Mouse (Mus musculus): ENCODE measurements around the gene Krtap3-1. TPM values are rescaled to one million over a fixed set of nuclear protein-coding genes. Genes with fewer than 3 reads are reported as not detected.

Gene Krtap3-1
- not detected in 2 replicates for polyA plus RNA-seq (2012; rRNA removed; ENCODE audit: low replicate concordance)

DNA sequence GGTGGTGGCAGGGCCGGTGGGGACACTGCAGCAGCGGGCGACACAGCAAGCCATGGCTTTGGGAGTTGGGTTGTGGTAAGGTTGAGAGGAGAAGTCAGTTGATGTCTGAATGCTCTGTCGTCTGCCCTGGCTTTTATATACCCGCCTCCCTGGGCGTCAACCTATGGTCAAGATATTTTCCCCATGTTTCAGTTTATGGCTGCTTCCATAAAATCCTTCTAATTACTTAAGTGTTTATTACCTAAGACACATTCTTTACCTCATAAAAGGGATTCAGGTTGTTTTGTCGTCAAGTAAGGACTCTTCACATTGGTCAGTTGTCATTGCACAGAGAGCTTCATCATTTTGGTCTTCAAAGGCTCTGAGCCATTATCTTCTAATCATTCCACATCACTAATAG lies at the start of gene Krtap3-1:
Gene Krtap3-1, minus strand, starts transcription at position 101 of the 400 bp plus-strand sequence.

DNA sequence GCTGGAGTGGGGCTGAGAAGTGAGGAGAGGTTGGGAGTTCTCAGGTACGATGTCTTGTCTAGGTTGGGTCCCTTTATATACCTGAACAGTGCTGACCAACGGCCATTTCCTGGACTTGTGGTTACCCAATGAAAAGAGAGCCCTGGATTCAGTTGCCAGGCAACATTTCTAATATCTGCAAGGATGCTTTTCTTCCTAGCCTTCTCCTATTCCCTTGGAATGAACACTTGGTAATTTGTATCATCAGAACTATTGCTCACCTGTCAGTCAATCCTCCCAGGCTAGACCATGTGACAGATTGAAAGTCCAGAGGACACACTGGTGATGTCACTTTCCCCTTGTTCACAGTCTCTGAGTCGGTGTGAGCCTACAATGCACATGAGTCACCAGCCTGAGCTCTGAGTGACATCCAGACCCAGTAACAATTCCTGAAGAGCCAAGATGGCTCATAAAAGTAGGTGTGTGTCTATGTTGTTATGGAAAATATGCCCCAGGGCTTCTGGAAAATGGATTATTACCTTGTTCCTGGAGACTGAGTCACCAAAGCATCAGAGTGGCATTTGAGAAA lies 48.5 kb upstream of the Krtap3-1 start, which contains the start of gene Krtap2-4:
Gene Krtap2-4, minus strand, starts transcription at position 51 of the 568 bp plus-strand sequence.

DNA sequence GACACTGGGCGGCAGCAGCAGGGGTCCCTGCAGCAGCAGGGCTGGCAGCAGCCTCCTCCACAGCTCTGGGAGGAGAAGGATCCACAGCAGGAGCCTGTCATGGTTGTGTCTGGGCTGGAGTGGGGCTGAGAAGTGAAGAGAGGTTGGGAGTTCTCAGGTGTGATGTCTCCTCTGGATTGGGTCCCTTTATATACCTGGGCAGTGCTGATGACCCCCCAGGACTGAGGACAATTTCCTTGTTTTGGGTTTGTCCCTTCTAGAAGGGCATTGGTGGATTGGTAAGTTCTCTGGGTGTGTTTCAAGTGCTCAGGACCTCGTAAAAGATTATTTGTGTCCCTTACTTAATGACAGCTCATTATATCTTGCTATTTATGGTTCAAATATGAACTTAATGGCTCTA lies 43.7 kb upstream of the Krtap3-1 start, which contains the start of gene Gm11937:
Gene Gm11937, minus strand, starts transcription at position 101 of the 400 bp plus-strand sequence.

DNA sequence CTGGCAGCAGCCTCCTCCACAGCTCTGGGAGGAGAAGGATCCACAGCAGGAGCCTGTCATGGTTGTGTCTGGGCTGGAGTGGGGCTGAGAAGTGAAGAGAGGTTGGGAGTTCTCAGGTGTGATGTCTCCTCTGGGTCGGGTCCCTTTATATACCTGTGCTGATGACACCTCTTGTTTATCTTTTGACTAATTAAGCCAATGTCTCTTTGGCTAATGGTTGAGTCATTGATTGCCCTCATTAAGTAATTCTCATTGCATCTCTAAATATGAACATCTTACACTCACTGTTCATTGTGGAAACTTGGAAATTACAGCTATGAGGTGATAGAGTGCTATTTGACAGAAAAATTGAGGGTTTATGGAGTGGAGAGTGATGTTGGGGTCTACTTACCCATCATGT lies 36.8 kb upstream of the Krtap3-1 start, which contains the start of gene Gm11938:
Gene Gm11938, minus strand, starts transcription at position 101 of the 400 bp plus-strand sequence.

DNA sequence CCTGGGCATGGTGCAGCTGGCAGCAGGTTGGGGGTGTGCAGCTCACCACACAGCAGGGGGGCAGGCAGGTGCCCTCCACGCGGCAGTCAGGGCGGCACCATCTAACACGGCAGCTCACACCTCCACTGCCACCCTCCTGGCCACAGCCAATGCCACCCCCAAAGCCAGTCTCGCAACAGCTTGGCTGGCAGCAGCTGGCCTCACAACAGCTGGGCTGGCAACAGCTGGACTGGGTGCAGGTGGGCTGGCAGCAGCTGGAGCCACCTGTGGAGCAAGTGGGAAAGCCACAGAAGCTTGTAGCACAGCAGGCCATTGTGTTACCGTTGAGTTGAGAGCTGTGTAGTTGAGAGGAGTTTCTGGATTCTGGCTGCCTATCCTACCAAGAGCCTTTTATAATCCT lies 31.3 kb upstream of the Krtap3-1 start, which contains the start of gene Krtap9-3:
Gene Krtap9-3, minus strand, starts transcription at position 364 of the 400 bp plus-strand sequence.

DNA sequence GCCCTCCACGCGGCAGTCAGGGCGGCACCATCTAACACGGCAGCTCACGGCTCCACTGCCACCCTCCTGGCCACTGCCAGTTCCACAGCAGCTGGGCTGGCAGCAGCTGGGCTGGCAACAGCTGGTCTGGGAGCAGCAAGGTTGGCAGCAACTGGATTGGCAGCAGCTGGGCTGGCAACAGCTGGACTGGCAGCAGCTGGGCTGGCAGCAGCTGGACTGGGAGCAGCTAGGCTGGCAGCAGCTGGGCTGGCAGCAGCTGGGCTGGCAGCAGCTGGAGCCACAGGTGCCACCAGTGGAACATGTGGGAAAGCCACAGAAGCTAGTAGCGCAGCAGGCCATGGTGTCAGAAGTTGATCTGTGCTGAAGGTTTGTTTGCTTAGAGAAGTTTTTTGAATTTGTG lies 24.6 kb upstream of the Krtap3-1 start, which contains the start of gene Krtap1-3:
Gene Krtap1-3, minus strand, starts transcription at position 359 of the 400 bp plus-strand sequence.

DNA sequence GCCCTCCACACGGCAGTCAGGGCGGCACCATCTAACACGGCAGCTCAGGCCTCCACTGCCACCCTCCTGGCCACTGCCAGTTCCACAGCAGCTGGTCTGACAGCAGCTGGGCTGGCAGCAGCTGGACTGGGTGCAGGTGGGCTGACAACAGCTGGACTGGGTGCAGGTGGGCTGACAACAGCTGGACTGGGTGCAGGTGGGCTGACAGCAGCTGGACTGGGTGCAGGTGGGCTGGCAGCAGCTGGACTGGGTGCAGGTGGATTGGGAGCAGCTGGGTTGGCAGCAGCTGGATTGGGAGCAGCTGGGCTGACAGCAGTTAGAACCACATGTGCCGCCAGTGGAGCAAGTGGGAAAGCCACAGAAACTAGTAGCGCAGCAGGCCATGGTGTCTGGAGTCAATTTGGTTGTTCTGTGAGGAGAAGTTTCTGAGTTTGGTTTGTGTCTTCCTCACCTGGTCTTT lies 16.8 kb upstream of the Krtap3-1 start, which contains the start of gene Krtap1-4:
Gene Krtap1-4, minus strand, starts transcription at position 410 of the 460 bp plus-strand sequence.

DNA sequence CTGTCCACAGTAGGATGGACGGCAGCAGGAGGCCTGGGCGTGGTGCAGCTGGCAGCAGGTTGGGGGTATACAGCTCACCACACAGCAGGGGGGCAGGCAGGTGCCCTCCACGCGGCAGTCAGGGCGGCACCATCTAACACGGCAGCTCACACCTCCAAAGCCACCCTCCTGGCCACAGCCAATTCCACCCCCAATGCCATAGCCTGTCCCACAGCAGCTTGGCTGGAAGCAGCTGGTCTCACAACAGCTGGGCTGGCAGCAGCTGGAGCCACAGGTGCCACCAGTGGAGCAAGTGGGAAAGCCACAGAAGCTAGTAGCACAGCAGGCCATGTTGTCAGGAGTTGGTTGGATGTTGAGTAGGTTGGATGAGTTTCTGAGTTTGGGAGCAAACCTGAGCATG lies 14.2 kb upstream of the Krtap3-1 start, which contains the start of gene Krtap1-5:
Gene Krtap1-5, minus strand, starts transcription at position 381 of the 400 bp plus-strand sequence.

DNA sequence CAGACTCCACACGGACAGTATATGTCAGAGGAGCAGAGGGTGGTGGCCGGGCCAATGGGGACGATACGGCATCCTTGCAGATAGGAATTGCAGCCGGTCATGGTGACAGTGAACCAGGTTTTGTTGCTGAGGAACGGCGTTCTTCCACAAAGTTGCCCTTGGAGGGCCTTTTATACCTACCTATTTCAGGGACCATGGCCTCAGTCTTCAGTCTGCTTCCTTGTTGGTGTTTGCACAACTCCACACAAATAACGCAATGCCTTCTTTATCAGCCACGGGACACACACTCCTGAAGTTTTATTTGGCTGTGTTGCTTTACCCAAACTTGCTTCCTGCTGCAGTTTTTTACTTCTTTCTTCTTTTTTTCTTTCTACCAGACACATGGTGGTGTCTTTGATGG lies 7.1 kb downstream of the Krtap3-1 start, which contains the start of gene Gm11939:
Gene Gm11939, minus strand, starts transcription at position 101 of the 400 bp plus-strand sequence.

DNA sequence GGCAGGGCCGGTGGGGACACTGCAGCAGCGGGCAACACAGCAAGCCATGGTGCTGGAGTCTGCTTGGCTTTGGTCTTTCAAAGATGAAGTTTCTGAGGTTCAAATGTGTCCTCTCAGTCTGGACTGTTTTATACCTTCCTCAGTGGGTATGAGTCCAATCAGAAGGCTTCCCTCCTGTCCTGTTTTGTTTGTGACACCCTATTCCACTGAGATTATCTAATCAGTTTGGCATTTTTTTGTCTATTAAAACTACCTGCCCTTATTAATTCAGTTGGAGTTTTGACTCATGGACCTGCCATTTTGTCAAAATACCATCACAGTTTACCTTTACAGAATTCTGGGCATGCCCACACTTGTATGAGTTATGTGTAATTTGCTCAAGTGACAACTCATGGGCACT lies 9.7 kb downstream of the Krtap3-1 start, which contains the start of gene Krtap3-2:
Gene Krtap3-2, minus strand, starts transcription at position 101 of the 400 bp plus-strand sequence.

DNA sequence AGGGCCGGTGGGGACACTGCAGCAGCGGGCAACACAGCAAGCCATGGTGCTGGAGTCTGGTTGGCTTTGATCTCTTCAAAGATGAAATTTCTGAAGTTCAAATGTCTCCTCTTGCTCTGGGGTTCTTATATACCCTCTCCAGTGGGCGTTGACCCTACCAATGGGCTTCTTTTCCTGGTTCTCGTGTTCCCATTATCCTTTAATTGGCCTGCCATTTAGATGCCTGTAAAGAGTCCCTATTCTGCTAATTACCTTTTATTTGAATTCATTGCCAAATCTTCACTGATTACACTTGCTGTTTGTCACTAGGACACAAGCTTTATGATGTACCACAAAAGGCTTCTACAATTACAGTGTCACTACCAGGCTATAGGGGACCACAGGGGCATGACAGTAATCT lies 15.7 kb downstream of the Krtap3-1 start, which contains the start of gene Krtap3-3:
Gene Krtap3-3, minus strand, starts transcription at position 101 of the 400 bp plus-strand sequence.

DNA sequence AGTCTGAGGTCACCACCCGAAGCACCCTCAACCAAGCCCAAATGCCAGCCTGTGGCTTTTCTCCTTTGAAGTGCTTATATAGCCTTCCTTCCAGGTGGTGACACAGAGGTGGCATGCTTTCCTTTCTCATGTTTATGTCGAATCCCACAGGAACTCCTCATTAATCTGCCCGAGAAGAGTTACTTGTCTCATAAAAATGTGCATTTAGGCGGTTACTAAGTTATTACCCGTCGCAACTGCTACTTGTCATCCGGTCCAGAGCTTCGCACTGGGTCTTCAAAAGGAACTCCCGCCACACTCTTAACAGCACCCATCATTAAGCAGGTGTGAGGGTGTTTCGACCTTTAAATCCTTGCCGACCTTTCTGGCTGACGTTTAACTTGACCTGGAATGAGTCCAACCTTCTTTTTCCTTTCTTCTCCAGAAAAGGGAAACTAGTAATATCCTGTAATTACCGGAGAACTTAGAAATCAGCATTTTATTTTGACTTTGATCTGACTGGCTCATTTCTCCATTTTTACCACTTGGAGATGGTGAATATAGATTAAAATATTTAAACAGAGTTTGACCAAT lies 45.1 kb downstream of the Krtap3-1 start, which contains the start of gene Krt39:
Gene Krt39, minus strand, starts transcription at position 51 of the 573 bp plus-strand sequence.

Other genes with a start within 250 kb of the Krtap3-1 start
- 0.45 TPM in 1 of 2 replicates, not detected in the other for gene Krt25, start 243.7 kb downstream of the Krtap3-1 start, polyA plus RNA-seq (2012; rRNA removed; ENCODE audit: low replicate concordance)
- not detected in 2 replicates for gene Krt26, start 228.7 kb downstream of the Krtap3-1 start, polyA plus RNA-seq (2012; rRNA removed; ENCODE audit: low replicate concordance)
- not detected in 2 replicates for gene Krt27, start 215.5 kb downstream of the Krtap3-1 start, polyA plus RNA-seq (2012; rRNA removed; ENCODE audit: low replicate concordance)
- 0.09 and 0.12 TPM in 2 replicates for gene Krt28, start 191.7 kb downstream of the Krtap3-1 start, polyA plus RNA-seq (2012; rRNA removed; ENCODE audit: low replicate concordance)
- 0.95 and 1.5 TPM in 2 replicates for gene Krt10, start 177.3 kb downstream of the Krtap3-1 start, polyA plus RNA-seq (2012; rRNA removed; ENCODE audit: low replicate concordance)
- gene Krt12, start 144.4 kb downstream of the Krtap3-1 start, polyA plus RNA-seq (2012; rRNA removed; ENCODE audit: low replicate concordance) = 0.48 TPM in 1 of 2 replicates, not detected in the other
- gene Krt20, start 128.5 kb downstream of the Krtap3-1 start, polyA plus RNA-seq (2012; rRNA removed; ENCODE audit: low replicate concordance) = 0.21 and 0.69 TPM in 2 replicates
- gene Krt23, start 73.5 kb downstream of the Krtap3-1 start, polyA plus RNA-seq (2012; rRNA removed; ENCODE audit: low replicate concordance) = 7.2 TPM in 1 of 2 replicates, not detected in the other
- 0.33 TPM in 1 of 2 replicates, not detected in the other for gene Krt39, start 45.3 kb downstream of the Krtap3-1 start, polyA plus RNA-seq (2012; rRNA removed; ENCODE audit: low replicate concordance)
- not detected in 2 replicates for gene Krt40, start 23.5 kb downstream of the Krtap3-1 start, polyA plus RNA-seq (2012; rRNA removed; ENCODE audit: low replicate concordance)
- not detected in 2 replicates for gene Krtap3-3, start 15.8 kb downstream of the Krtap3-1 start, polyA plus RNA-seq (2012; rRNA removed; ENCODE audit: low replicate concordance)
- not detected in 2 replicates for gene Krtap3-2, start 9.8 kb downstream of the Krtap3-1 start, polyA plus RNA-seq (2012; rRNA removed; ENCODE audit: low replicate concordance)
- gene Gm11939, start 7.2 kb downstream of the Krtap3-1 start, polyA plus RNA-seq (2012; rRNA removed; ENCODE audit: low replicate concordance) = not detected in 2 replicates
- gene Krtap1-5, start 14.4 kb upstream of the Krtap3-1 start, polyA plus RNA-seq (2012; rRNA removed; ENCODE audit: low replicate concordance) = not detected in 2 replicates
- not detected in 2 replicates for gene Krtap1-4, start 17.0 kb upstream of the Krtap3-1 start, polyA plus RNA-seq (2012; rRNA removed; ENCODE audit: low replicate concordance)
- gene Krtap1-3, start 24.7 kb upstream of the Krtap3-1 start, polyA plus RNA-seq (2012; rRNA removed; ENCODE audit: low replicate concordance) = not detected in 2 replicates
- gene Krtap9-3, start 31.5 kb upstream of the Krtap3-1 start, polyA plus RNA-seq (2012; rRNA removed; ENCODE audit: low replicate concordance) = not detected in 2 replicates
- gene Gm11938, start 36.7 kb upstream of the Krtap3-1 start, polyA plus RNA-seq (2012; rRNA removed; ENCODE audit: low replicate concordance) = not detected in 2 replicates
- gene Gm11937, start 43.6 kb upstream of the Krtap3-1 start, polyA plus RNA-seq (2012; rRNA removed; ENCODE audit: low replicate concordance) = not detected in 2 replicates
- not detected in 2 replicates for gene Krtap2-4, start 48.2 kb upstream of the Krtap3-1 start, polyA plus RNA-seq (2012; rRNA removed; ENCODE audit: low replicate concordance)
- not detected in 2 replicates for gene Gm11562, start 53.8 kb upstream of the Krtap3-1 start, polyA plus RNA-seq (2012; rRNA removed; ENCODE audit: low replicate concordance)
- not detected in 2 replicates for gene Krtap4-1, start 61.6 kb upstream of the Krtap3-1 start, polyA plus RNA-seq (2012; rRNA removed; ENCODE audit: low replicate concordance)
- not detected in 2 replicates for gene Krtap4-2, start 68.5 kb upstream of the Krtap3-1 start, polyA plus RNA-seq (2012; rRNA removed; ENCODE audit: low replicate concordance)
- gene Krtap4-7, start 77.5 kb upstream of the Krtap3-1 start, polyA plus RNA-seq (2012; rRNA removed; ENCODE audit: low replicate concordance) = not detected in 2 replicates
- not detected in 2 replicates for gene Gm11555, start 83.6 kb upstream of the Krtap3-1 start, polyA plus RNA-seq (2012; rRNA removed; ENCODE audit: low replicate concordance)
- not detected in 2 replicates for gene Gm11563, start 92.3 kb upstream of the Krtap3-1 start, polyA plus RNA-seq (2012; rRNA removed; ENCODE audit: low replicate concordance)
- not detected in 2 replicates for gene Krtap4-6, start 99.3 kb upstream of the Krtap3-1 start, polyA plus RNA-seq (2012; rRNA removed; ENCODE audit: low replicate concordance)
- not detected in 2 replicates for gene Gm14190, start 124.1 kb upstream of the Krtap3-1 start, polyA plus RNA-seq (2012; rRNA removed; ENCODE audit: low replicate concordance)
- gene Gm14180, start 167.7 kb upstream of the Krtap3-1 start, polyA plus RNA-seq (2012; rRNA removed; ENCODE audit: low replicate concordance) = not detected in 2 replicates
- gene Gm11595, start 206.3 kb upstream of the Krtap3-1 start, polyA plus RNA-seq (2012; rRNA removed; ENCODE audit: low replicate concordance) = not detected in 2 replicates
- not detected in 2 replicates for gene Krtap4-8, start 214.1 kb upstream of the Krtap3-1 start, polyA plus RNA-seq (2012; rRNA removed; ENCODE audit: low replicate concordance)
- gene Krtap4-9, start 218.6 kb upstream of the Krtap3-1 start, polyA plus RNA-seq (2012; rRNA removed; ENCODE audit: low replicate concordance) = not detected in 2 replicates
- not detected in 2 replicates for gene Gm11596, start 226.8 kb upstream of the Krtap3-1 start, polyA plus RNA-seq (2012; rRNA removed; ENCODE audit: low replicate concordance)
- not detected in 2 replicates for gene Gm11569, start 232.3 kb upstream of the Krtap3-1 start, polyA plus RNA-seq (2012; rRNA removed; ENCODE audit: low replicate concordance)
- gene Gm11554, start 237.8 kb upstream of the Krtap3-1 start, polyA plus RNA-seq (2012; rRNA removed; ENCODE audit: low replicate concordance) = not detected in 2 replicates
- gene Krtap4-13, start 243.3 kb upstream of the Krtap3-1 start, polyA plus RNA-seq (2012; rRNA removed; ENCODE audit: low replicate concordance) = not detected in 2 replicates
- gene Gm11564, start 249.0 kb upstream of the Krtap3-1 start, polyA plus RNA-seq (2012; rRNA removed; ENCODE audit: low replicate concordance) = not detected in 2 replicates